Mouse (Mus musculus) C2C12 (cell line): ENCODE data around the gene Sema5b. TPM values are rescaled to one million over a fixed set of nuclear protein-coding genes. Genes with fewer than 3 reads are reported as not detected.

ENCODE experiments used
- H3K27me3 ChIP-seq: one replicate; pipeline ENCODE4 v1.6.1; 2011; ENCODE audit not compliant: control insufficient read depth, insufficient read depth, insufficient read length
- H3K36me3 ChIP-seq: one replicate; pipeline ENCODE4 v1.6.1; 2011; ENCODE audit not compliant: control insufficient read depth, insufficient read depth
- H3K4me3 ChIP-seq: one replicate; pipeline ENCODE4 v1.5.1; 2011; ENCODE audit warnings: mild to moderate bottlenecking, control low read depth; ENCODE audit not compliant: poor library complexity, insufficient read depth, severe bottlenecking
- H3K79me2 ChIP-seq: one replicate; pipeline ENCODE4 v1.6.1; 2011; ENCODE audit not compliant: control insufficient read depth, insufficient read depth
- H3K79me3 ChIP-seq: one replicate; pipeline ENCODE4 v1.6.1; 2011; ENCODE audit warnings: low read depth, control low read depth
- H3ac ChIP-seq: one replicate; pipeline ENCODE3; 2011; ENCODE audit warnings: low read depth; ENCODE audit not compliant: control insufficient read depth, insufficient read length
- CEBPB ChIP-seq: IDR thresholded peaks from one replicate; pipeline ENCODE4 v1.6.1; 2011; ENCODE audit warnings: low read depth, mild to moderate bottlenecking, control low read depth, moderate library complexity
- CTCF ChIP-seq: IDR thresholded peaks from one replicate; pipeline ENCODE4 v1.5.1; 2011; ENCODE audit not compliant: control insufficient read depth, insufficient read depth, insufficient read length
- FOSL1 ChIP-seq: IDR thresholded peaks from one replicate; pipeline ENCODE4 v1.8.0; 2011; ENCODE audit warnings: mild to moderate bottlenecking, low read length; ENCODE audit not compliant: poor library complexity, insufficient read depth, severe bottlenecking
- MAX ChIP-seq: IDR thresholded peaks from one replicate; pipeline ENCODE4 v1.6.1; 2011; ENCODE audit warnings: mild to moderate bottlenecking, control low read depth
- MYOD1 ChIP-seq: IDR thresholded peaks from one replicate; pipeline ENCODE4 v1.6.1; 2011; ENCODE audit warnings: low read depth; ENCODE audit not compliant: control insufficient read depth, insufficient read length
- MYOG ChIP-seq: IDR thresholded peaks from one replicate; pipeline ENCODE4 v1.6.1; 2011; ENCODE audit not compliant: control insufficient read depth, insufficient read length; ENCODE audit errors: extremely low read depth
- USF1 ChIP-seq: IDR thresholded peaks from one replicate; pipeline ENCODE4 v1.6.1; 2011; ENCODE audit warnings: low read depth, mild to moderate bottlenecking, control low read depth, moderate library complexity
- polyA plus RNA-seq: library from polyadenylated mRNA; unstranded; fragments of >200 nt; fragmentation: generic; extraction: Trizol; gene quantifications from one replicate; pipeline ENCODE4 v1.2.1, GENCODE M21; 2012; ENCODE audit warnings: missing spikeins

Sema5b gene
- polyA plus RNA-seq, 1 experiment: not detected

DNA sequence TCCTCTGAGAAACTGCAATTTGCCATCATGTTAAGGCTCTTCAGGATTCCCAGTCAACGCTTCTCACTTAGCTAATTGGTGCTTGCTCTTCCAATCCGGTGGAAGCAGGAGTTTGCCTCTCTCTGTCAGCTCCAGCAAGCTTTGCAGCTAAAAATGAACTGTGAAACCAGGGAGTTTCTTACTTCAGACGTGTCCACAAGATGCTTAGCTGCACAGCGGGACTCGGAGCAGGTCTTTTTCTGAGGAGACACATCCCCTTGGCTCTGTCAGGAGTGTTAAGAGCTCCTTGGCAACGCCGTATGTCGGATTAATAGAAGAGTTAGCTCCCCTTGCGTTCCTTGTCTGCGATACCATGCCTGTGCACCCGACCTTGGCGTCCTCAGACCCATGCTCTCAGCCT, 29.7 kb downstream of the Sema5b start:
- H3K4me3 ChIP-seq: no peak overlapping the region
- no peaks in the 10 kb centered on the region for H3K36me3 ChIP-seq
- H3K79me3 ChIP-seq: no peaks in the 10 kb centered on the region
- peaks cover 23% of the 10 kb centered on the region for H3K27me3 ChIP-seq
- H3ac ChIP-seq: no peak overlapping the region
- H3K79me2 ChIP-seq: no peaks in the 10 kb centered on the region
- no peak for TF ChIP-seq MAX
- TF ChIP-seq CEBPB: no peak
- TF ChIP-seq MYOD1: no peak
- TF ChIP-seq MYOG: no peak
- TF ChIP-seq FOSL1: no peak
- no peak for TF ChIP-seq USF1

DNA sequence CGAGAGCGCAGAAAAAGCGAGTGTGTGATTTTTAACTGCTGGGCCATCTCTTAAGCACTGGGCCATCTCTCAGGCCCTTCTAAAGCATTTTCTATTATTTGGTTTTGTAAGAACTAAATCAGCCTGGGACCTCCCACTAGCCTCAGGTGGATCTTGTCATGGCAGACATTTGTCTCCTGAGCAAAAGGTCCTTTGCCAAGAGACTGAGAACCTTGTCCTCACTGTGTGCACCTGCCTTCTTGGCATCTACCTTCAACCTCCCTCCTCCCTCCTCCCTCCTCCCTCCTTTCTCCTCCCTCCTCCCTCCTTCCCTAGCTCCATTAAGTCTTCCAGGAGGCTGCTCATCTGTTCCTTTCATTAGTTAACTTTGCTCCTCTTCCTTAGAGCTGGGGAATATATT, 32.6 kb downstream of the Sema5b start:
- no peak for TF ChIP-seq MYOD1
- no peak for TF ChIP-seq MAX
- no peak for TF ChIP-seq CEBPB
- no peak for TF ChIP-seq USF1
- TF ChIP-seq MYOG: no peak
- peaks cover 19% of the 10 kb centered on the region for H3K27me3 ChIP-seq
- H3K4me3 ChIP-seq: no peak overlapping the region
- H3ac ChIP-seq: no peak overlapping the region
- no peaks in the 10 kb centered on the region for H3K79me2 ChIP-seq
- H3K79me3 ChIP-seq: no peaks in the 10 kb centered on the region
- H3K36me3 ChIP-seq: no peaks in the 10 kb centered on the region

DNA sequence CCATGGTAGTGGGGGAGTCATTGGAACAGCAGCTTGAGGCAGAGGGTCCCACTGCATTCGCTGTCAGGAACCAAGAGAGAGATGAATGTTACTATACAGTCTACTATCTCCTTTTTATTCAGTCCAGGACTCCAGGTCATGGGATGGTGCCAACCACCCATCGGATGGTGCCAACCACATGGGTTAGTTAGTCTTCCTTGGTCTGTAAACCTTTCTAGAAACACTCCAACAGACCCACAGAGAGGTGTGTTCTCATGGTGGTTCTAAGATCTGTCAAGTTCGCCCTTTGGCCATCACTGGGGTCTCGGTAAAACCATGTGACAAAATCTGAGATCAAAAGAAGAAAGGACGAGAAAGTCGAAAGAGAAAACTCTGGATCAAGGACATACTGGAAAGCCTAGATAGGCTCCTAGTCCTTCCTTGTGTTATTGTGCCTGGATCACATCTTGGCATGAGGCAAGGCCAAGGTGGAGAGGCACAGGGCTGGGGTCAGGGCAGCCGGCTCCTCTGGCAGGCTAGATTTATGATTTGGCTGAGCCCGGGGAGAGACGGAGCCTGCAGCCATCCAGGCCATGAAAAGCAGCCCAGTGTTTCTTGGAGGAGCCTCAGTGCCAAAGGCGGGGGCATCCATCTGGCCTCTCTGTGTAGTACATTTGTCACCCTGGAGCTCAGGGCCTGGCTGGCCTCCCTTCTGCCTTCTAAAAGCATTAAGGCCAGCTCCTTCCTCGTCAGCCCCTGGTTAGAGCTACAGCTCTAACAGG, 36.4 kb downstream of the Sema5b start:
- Histone ChIP-seq H3ac (no peak overlapping the region), H3K4me3 (no peak overlapping the region), H3K79me3 (no peaks in the 10 kb centered on the region), H3K36me3 (no peaks in the 10 kb centered on the region), H3K79me2 (no peaks in the 10 kb centered on the region), H3K27me3 (peaks cover 26% of the 10 kb centered on the region)
- no peak for TF ChIP-seq CEBPB
- no peak for TF ChIP-seq MAX
- TF ChIP-seq USF1: no peak
- TF ChIP-seq MYOG: no peak

DNA sequence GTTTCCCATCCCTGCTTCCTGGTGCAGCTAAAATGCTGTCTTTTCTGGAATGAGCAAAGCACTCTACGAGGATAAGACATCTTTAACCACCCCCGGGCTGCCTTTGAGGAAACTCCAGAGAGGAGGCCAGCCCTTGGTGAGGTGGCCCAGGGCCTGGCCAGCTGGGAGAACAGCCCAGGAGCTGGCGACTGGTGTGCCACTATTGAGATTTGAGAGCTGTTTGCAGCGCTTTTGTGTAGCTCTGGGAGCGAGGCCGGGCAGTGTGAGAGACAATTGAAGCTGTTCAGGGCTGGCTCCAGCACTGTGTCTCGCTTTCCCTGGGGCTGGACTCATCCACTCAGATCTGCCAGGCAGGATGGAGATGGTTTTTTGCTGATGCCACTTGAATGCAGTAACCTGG, 40.4 kb downstream of the Sema5b start:
- Histone ChIP-seq H3ac (no peak overlapping the region), H3K4me3 (no peak overlapping the region), H3K27me3 (peaks cover 28% of the 10 kb centered on the region), H3K79me3 (no peaks in the 10 kb centered on the region), H3K79me2 (no peaks in the 10 kb centered on the region), H3K36me3 (no peaks in the 10 kb centered on the region)
- TF ChIP-seq MYOG (no peak), USF1 (no peak), FOSL1 (no peak), CTCF (no peak), MYOD1 (no peak), MAX (no peak), CEBPB (no peak)

DNA sequence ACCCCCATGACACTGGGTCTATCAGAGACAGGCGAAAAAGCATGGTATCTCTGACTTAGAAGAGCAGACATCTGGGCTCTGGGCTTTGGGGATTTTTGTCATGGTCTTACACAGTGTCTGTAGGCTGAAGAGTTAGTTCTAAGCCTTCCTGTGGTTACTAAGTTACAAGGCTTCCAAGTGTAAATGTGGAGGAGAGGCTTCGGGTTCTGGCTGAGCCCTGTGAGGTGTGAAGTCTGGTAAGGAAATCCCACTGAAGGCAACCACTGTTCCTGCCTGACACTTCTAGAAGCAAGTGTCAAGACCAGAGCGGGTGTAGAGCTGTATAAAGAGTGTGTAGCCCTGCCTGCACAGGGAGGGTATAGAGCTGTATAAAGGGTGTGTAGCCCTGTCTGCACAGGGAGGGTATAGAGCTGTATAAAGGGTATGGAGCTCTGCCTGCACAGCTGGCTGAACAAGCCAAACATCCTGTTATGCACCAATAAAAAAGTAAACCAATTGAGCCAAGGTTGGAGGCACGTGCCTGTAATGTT, 42.7 kb downstream of the Sema5b start:
- Histone ChIP-seq H3ac (no peak overlapping the region), H3K79me2 (no peaks in the 10 kb centered on the region), H3K36me3 (no peaks in the 10 kb centered on the region), H3K4me3 (no peak overlapping the region), H3K79me3 (no peaks in the 10 kb centered on the region), H3K27me3 (peaks cover 44% of the 10 kb centered on the region)
- TF ChIP-seq MAX: no peak
- no peak for TF ChIP-seq MYOD1
- no peak for TF ChIP-seq USF1
- TF ChIP-seq MYOG: no peak

DNA sequence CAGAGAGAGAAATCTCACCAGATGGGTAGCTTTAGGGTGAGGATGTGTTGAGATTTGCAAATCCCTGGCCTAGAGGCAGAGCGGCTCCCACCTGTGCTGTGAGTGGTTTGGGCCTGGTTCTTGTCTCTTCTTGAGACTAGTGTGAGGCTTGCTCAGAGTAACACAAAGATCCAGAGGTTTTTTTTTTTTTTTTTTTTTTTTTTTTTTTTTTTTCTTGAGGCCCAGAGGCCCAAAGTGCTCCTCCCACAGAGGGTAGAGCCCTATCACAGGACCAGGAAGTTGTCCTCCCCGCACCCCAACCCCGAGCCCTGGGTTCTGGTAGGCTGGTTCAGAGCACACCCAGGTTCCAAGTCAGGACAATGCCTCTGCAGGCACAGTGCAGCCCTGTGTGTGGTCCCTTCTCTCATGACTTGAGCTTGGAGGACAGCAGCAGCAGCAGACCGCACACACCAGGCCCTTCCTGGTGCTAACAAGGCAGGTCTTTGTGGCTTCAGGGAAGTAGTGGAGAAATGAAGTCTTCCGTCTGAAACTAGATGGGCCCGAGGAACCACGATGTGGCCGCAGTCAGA, 44.3 kb downstream of the Sema5b start:
- no peaks in the 10 kb centered on the region for H3K79me3 ChIP-seq
- no peaks in the 10 kb centered on the region for H3K36me3 ChIP-seq
- H3K79me2 ChIP-seq: no peaks in the 10 kb centered on the region
- peaks cover 46% of the 10 kb centered on the region for H3K27me3 ChIP-seq
- no peak overlapping the region for H3ac ChIP-seq
- no peak overlapping the region for H3K4me3 ChIP-seq
- TF ChIP-seq MYOG (no peak), CTCF (no peak), USF1 (no peak), FOSL1 (no peak), MAX (no peak), CEBPB (no peak)
